Mouse (Mus musculus) hindbrain, embryonic 11.5 days (tissue): ENCODE results near the gene Cpt1a. TPM values are rescaled to one million over a fixed set of nuclear protein-coding genes. Genes with fewer than 3 reads are reported as not detected.
A peak's percentile ranks its signal among the peaks of the same experiment; 100 is the strongest.

Experiments
- ATAC-seq: fragments of 200-750 bp; cut with Nextera tagmentation; 2 replicates; pipeline ENCODE4 v1.8.0; 2017; ENCODE audit warnings: mild to moderate bottlenecking, moderate TSS enrichment, moderate library complexity; ENCODE audit not compliant: low FRiP score
- DNase-seq: peaks from one replicate; pipeline ENCODE4 v3.0.0-alpha.2; 2015; ENCODE audit warnings: low spot score
- H3K27ac ChIP-seq: fragments of 300-500 bp; sonication (generic); 2 replicates; pipeline ENCODE4 v1.5.1; 2014; ENCODE audit warnings: mild to moderate bottlenecking, low read depth, low read length
- H3K27me3 ChIP-seq: fragments of 300-500 bp; sonication (generic); 2 replicates; pipeline ENCODE4 v1.6.1; 2014; ENCODE audit warnings: mild to moderate bottlenecking, low read length, moderate library complexity, mixed read lengths; ENCODE audit not compliant: control insufficient read depth, insufficient read depth
- H3K36me3 ChIP-seq: fragments of 300-500 bp; sonication (generic); 2 replicates; pipeline ENCODE4 v1.6.1; 2014; ENCODE audit warnings: mild to moderate bottlenecking, low read length, moderate library complexity, mixed read lengths; ENCODE audit not compliant: control insufficient read depth, insufficient read depth
- H3K4me1 ChIP-seq: fragments of 300-500 bp; sonication (generic); replicated peaks from 2 replicates; pipeline ENCODE4 v1.6.1; 2014; ENCODE audit warnings: low read length, mixed read lengths; ENCODE audit not compliant: control insufficient read depth, insufficient read depth
- H3K4me2 ChIP-seq: fragments of 300-500 bp; sonication (generic); replicated peaks from 2 replicates; pipeline ENCODE4 v1.6.1; 2014; ENCODE audit warnings: mild to moderate bottlenecking, low read depth, low read length
- H3K4me3 ChIP-seq: fragments of 300-500 bp; sonication (generic); 2 replicates; pipeline ENCODE4 v1.5.1; 2014; ENCODE audit warnings: low read depth, low read length
- H3K9ac ChIP-seq: fragments of 300-500 bp; sonication (generic); 2 replicates; pipeline ENCODE4 v1.6.1; 2014; ENCODE audit warnings: low read depth, low read length
- H3K9me3 ChIP-seq: fragments of 300-500 bp; sonication (generic); 2 replicates; pipeline ENCODE4 v1.6.1; 2016; ENCODE audit warnings: low read length; ENCODE audit not compliant: control insufficient read depth
- whole genome bisulfite sequencing: fragments of 180-500 bp; shearing (Covaris S2); extraction: QIAGEN DNeasy Blood & Tissue Kit; methylation state at CpG from one replicate; pipeline ENCODE4 v1.1.7; 2014; 5-methylcytosine and 5-hydroxymethylcytosine counted together
- polyA plus RNA-seq: library from polyadenylated mRNA; unstranded; fragments of >200 nt; fragmentation: Nextera tagmentation; extraction: Ambion mirVana; gene quantifications from 2 replicates; pipeline ENCODE4 v1.2.1, GENCODE M21; 2014

Cpt1a gene
- polyA plus RNA-seq, 1 experiment from 2014 or later = 6.6 TPM

- Histone ChIP-seq H3K9me3 (no peaks in the 10 kb centered on the region), H3K9ac (no peak overlapping the region), H3K27ac (no peak overlapping the region), H3K4me1 (no peaks in the 10 kb centered on the region), H3K4me2 (no peak overlapping the region), H3K4me3 (no peak overlapping the region), H3K27me3 (no peaks in the 10 kb centered on the region), H3K36me3 (no peaks in the 10 kb centered on the region)
- no peak for DNase-seq
- ATAC-seq = no peak
- WGBS = 90% methylated on average over 1 of the region's 1 CpGs
These were observed 25.6 kb downstream of the Cpt1a start for GRCm38 (mm10) chr19:3347784-3348183.

- no peaks in the 10 kb centered on the region for H3K27me3 ChIP-seq
- no peak overlapping the region for H3K4me2 ChIP-seq
- H3K9me3 ChIP-seq = no peaks in the 10 kb centered on the region
- 74% methylated on average over 7 of the region's 7 CpGs for WGBS
- no peak overlapping the region for H3K27ac ChIP-seq
- no peak for ATAC-seq
- no peak for DNase-seq
- no peak overlapping the region for H3K9ac ChIP-seq
- no peak overlapping the region for H3K4me3 ChIP-seq
- no peaks in the 10 kb centered on the region for H3K4me1 ChIP-seq
- H3K36me3 ChIP-seq = 0 out of 2 replicates have a peak, but pooled peaks cover under 1% of the 10 kb centered on the region
These were observed 31.4 kb downstream of the Cpt1a start for GRCm38 (mm10) chr19:3353415-3354111.

GRCm38 (mm10) chr19:3355096-3355495 is 33.0 kb downstream of the Cpt1a start:
- ATAC-seq (no peak), DNase-seq (peak; percentile 24)
- Histone ChIP-seq H3K27ac (no peak overlapping the region), H3K4me1 (no peaks in the 10 kb centered on the region), H3K4me3 (no peak overlapping the region), H3K27me3 (no peaks in the 10 kb centered on the region), H3K9me3 (no peaks in the 10 kb centered on the region), H3K36me3 (0 out of 2 replicates have a peak, but pooled peaks cover 2% of the 10 kb centered on the region), H3K4me2 (no peak overlapping the region), H3K9ac (no peak overlapping the region)
- WGBS = 69% methylated on average over 5 of the region's 5 CpGs

- no peak overlapping the region; the same call in 1 of the 2 replicates for H3K4me3 ChIP-seq
- H3K36me3 ChIP-seq = 0 out of 2 replicates have a peak, but pooled peaks cover 2% of the 10 kb centered on the region
- no peak for DNase-seq
- WGBS = 70% methylated on average over 5 of the region's 5 CpGs
- no peaks in the 10 kb centered on the region for H3K9me3 ChIP-seq
- H3K27me3 ChIP-seq = no peaks in the 10 kb centered on the region
- no peaks in the 10 kb centered on the region for H3K4me1 ChIP-seq
- no peak for ATAC-seq
- H3K4me2 ChIP-seq = no peak overlapping the region
- H3K9ac ChIP-seq = no peak overlapping the region
- no peak overlapping the region for H3K27ac ChIP-seq
These were observed 34.4 kb downstream of the Cpt1a start for GRCm38 (mm10) chr19:3356516-3356915.

- WGBS = 75% methylated on average over 4 of the region's 4 CpGs
- Histone ChIP-seq H3K4me1 (no peaks in the 10 kb centered on the region), H3K27ac (no peak overlapping the region), H3K9me3 (no peaks in the 10 kb centered on the region), H3K27me3 (no peaks in the 10 kb centered on the region), H3K4me2 (no peak overlapping the region), H3K9ac (no peak overlapping the region), H3K4me3 (no peak overlapping the region), H3K36me3 (0 out of 2 replicates have a peak, but pooled peaks cover 2% of the 10 kb centered on the region)
- ATAC-seq (no peak), DNase-seq (no peak)
These were observed 35.5 kb downstream of the Cpt1a start for GRCm38 (mm10) chr19:3357620-3358019.

- H3K4me3 ChIP-seq = no peak overlapping the region
- no peaks in the 10 kb centered on the region for H3K4me1 ChIP-seq
- H3K4me2 ChIP-seq = no peak overlapping the region
- no peak overlapping the region for H3K27ac ChIP-seq
- no peak for DNase-seq
- WGBS = 90% methylated on average over 13 of the region's 13 CpGs
- H3K36me3 ChIP-seq = 0 out of 2 replicates have a peak, but pooled peaks cover 2% of the 10 kb centered on the region
- H3K9ac ChIP-seq = no peak overlapping the region
- no peaks in the 10 kb centered on the region for H3K9me3 ChIP-seq
- no peak for ATAC-seq
- no peaks in the 10 kb centered on the region for H3K27me3 ChIP-seq
These were observed 37.9 kb downstream of the Cpt1a start for GRCm38 (mm10) chr19:3359841-3360588.

GRCm38 (mm10) chr19:3363510-3363909 is 41.4 kb downstream of the Cpt1a start:
- no peak overlapping the region for H3K4me3 ChIP-seq
- 0 out of 2 replicates have a peak, but pooled peaks cover 2% of the 10 kb centered on the region for H3K36me3 ChIP-seq
- ATAC-seq = no peak
- 83% methylated on average over 4 of the region's 4 CpGs for WGBS
- DNase-seq = no peak
- H3K9me3 ChIP-seq = no peaks in the 10 kb centered on the region
- no peak overlapping the region for H3K4me2 ChIP-seq
- H3K27me3 ChIP-seq = no peaks in the 10 kb centered on the region
- H3K4me1 ChIP-seq = no peaks in the 10 kb centered on the region
- H3K27ac ChIP-seq = no peak overlapping the region
- H3K9ac ChIP-seq = no peak overlapping the region

GRCm38 (mm10) chr19:3365089-3365488 is 43.0 kb downstream of the Cpt1a start:
- no peak for DNase-seq
- Histone ChIP-seq H3K36me3 (no peaks in the 10 kb centered on the region), H3K4me1 (no peaks in the 10 kb centered on the region), H3K9ac (no peak overlapping the region), H3K4me3 (no peak overlapping the region), H3K27me3 (no peaks in the 10 kb centered on the region), H3K9me3 (no peaks in the 10 kb centered on the region), H3K27ac (no peak overlapping the region), H3K4me2 (no peak overlapping the region)
- WGBS = 89% methylated on average over 3 of the region's 3 CpGs
- no peak for ATAC-seq
